Mouse (Mus musculus): ENCODE data around the gene Bax. TPM values are rescaled to one million over a fixed set of nuclear protein-coding genes. Genes with fewer than 3 reads are reported as not detected.

Bax gene
- total and polyA plus RNA-seq, 3 experiments, result 105 to 778 (median 205) TPM

DNA sequence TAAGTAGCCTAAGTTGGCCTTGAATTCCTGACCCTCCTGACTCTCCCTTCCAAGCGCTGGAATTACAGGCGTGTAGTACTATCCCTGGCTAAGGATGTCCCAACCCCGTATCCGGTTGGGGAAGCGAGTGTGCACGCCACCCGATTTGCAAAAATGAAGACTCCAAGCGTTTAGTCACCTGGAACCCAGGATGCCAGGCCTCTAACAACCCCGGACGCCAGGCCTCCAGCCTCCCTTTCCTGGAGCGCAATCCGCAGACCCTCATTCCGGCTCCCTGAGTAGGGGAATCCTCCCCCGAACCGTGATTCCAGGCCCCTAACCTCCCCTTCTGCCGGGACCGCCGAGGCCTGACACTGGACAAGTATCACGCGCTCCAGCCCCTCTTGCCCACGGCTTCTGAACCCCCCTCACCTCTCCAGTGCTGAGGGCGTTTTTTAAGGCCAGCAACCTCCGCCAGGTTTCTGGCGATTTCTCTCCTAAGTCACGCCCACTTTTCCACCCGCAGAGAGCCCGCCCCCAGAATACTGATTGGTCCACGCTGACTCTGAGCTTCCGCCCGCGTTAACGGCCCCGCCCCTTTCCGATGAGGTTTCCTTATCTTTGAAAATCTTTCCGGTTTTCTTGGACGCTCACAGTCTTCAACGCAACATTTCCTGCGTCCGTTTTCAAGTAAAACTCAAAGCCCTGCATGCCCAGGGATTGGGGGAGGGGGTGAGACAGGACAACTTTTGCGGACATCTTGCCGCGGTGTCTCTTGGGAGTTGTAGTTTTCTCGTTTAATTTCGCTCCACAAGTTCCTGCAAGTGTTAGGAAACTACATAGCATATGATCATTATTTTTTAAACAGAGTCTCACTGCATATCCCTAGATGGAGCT, 43.5 kb upstream of the Bax start, which contains the start of gene Nucb1:
Gene Nucb1 (minus strand): TSS at position 495 of the 876 bp plus-strand sequence.
- DNase-seq (ENCODE audit: low read depth, low spot score), result peak; percentile 98
- Histone ChIP-seq H3K36me3 (ENCODE audit: control insufficient read depth in 1 of 2, insufficient read depth in 2 of 2, low read length in 2 of 2) (peaks cover 5 to 16% of the 10 kb centered on the region in 2 experiments), H3K9ac (ENCODE audit: control insufficient read depth, low read depth, low read length, poor library complexity, severe bottlenecking) (peak within 1 kb of the TSS; percentile 86), H3K4me3 (ENCODE audit: control insufficient read depth in 1 of 2, insufficient read depth in 1 of 2, low read depth in 2 of 2, low read length in 2 of 2) (peak within 1 kb of the TSS; percentile 72 to 87), H3K9me3 (replicated peaks; ENCODE audit: insufficient read depth, low read length) (no peaks in the 10 kb centered on the region), H3K27ac (ENCODE audit: control insufficient read depth, low read depth, low read length) (peak within 1 kb of the TSS; percentile 95), H3K79me2 (ENCODE audit: control insufficient read depth, insufficient read depth, low read length, poor library complexity) (peaks cover 24% of the 10 kb centered on the region), H3K4me1 (ENCODE audit: control insufficient read depth in 1 of 2, insufficient read depth in 2 of 2, low read length in 2 of 2) (peaks cover 7 to 10% of the 10 kb centered on the region in 2 experiments), H3K27me3 (ENCODE audit: control insufficient read depth in 1 of 2, insufficient read depth in 2 of 2, low read length in 2 of 2) (no peaks in the 10 kb centered on the region)
- TF ChIP-seq NRF1 (IDR thresholded peaks at IDR 0.05; ENCODE audit: insufficient read depth, low read depth, low read length, poor library complexity, severe bottlenecking) (0 out of 2 replicates have a peak, but pooled peaks have one; percentile 27), NELFE (IDR thresholded peaks at IDR 0.05; ENCODE audit: low read depth, low read length) (peak; percentile 92), MEF2A (IDR thresholded peaks at IDR 0.05; ENCODE audit: extremely low read depth, insufficient replicate concordance, low read depth, low read length, poor library complexity, severe bottlenecking) (no peak), EP300 (IDR thresholded peaks at IDR 0.05; ENCODE audit: low read depth in 1 of 2, low read length in 2 of 2) (peak in 1 of 2 experiments; percentile 84; a peak in 3 of 4 replicates), MAFK (IDR thresholded peaks at IDR 0.05; ENCODE audit: borderline replicate concordance, low read depth, low read length) (no peak), CHD2 (IDR thresholded peaks at IDR 0.05; ENCODE audit: low read length) (peak; percentile 86), MYC (IDR thresholded peaks at IDR 0.05; ENCODE audit: low read depth, low read length) (no peak; the same call in 1 of the 2 replicates), UBTF (IDR thresholded peaks at IDR 0.05; ENCODE audit: borderline replicate concordance, insufficient read depth, low read depth, low read length) (no peak), RCOR1 (IDR thresholded peaks at IDR 0.05; ENCODE audit: low read depth, low read length) (0 out of 2 replicates have a peak, but pooled peaks have one; percentile 48), ZKSCAN1 (IDR thresholded peaks at IDR 0.05; ENCODE audit: low read depth, low read length) (no peak), ZMIZ1 (IDR thresholded peaks at IDR 0.05; ENCODE audit: low read depth, low read length) (peak; percentile 95), TBP (IDR thresholded peaks at IDR 0.05; ENCODE audit: low read depth, low read length) (peak; percentile 77; the same call in 1 of the 2 replicates), USF1 (IDR thresholded peaks at IDR 0.05; ENCODE audit: low read depth, low read length) (peak; percentile 27; the same call in 1 of the 2 replicates), JUND (IDR thresholded peaks at IDR 0.05; ENCODE audit: low read depth, low read length) (no peak), BHLHE40 (IDR thresholded peaks at IDR 0.05; ENCODE audit: borderline replicate concordance, low read depth, low read length) (peak; percentile 64), SMC3 (IDR thresholded peaks at IDR 0.05; ENCODE audit: low read depth, low read length) (no peak), TCF12 (IDR thresholded peaks at IDR 0.05; ENCODE audit: low read depth, low read length) (peak; percentile 33), ETS1 (IDR thresholded peaks at IDR 0.05; ENCODE audit: low read depth, low read length) (peak; percentile 87), ZNF384 (IDR thresholded peaks at IDR 0.05; ENCODE audit: low read depth, low read length) (no peak), POLR2A (IDR thresholded peaks at IDR 0.05; ENCODE audit: control insufficient read depth in 1 of 2, insufficient read depth in 1 of 2, low read depth in 1 of 2, low read length in 2 of 2, poor library complexity in 1 of 2) (peak; percentile 80 to 94), GATA1 (IDR thresholded peaks at IDR 0.05; ENCODE audit: low read depth, low read length) (peak; percentile 86), SIN3A (IDR thresholded peaks at IDR 0.05; ENCODE audit: low read length) (peak; percentile 98), E2F4 (IDR thresholded peaks at IDR 0.05; ENCODE audit: borderline replicate concordance, low read depth, low read length) (peak; percentile 75; the same call in 1 of the 2 replicates), ELF1 (IDR thresholded peaks at IDR 0.05; ENCODE audit: low read depth, low read length) (peak; percentile 82), MAX (IDR thresholded peaks at IDR 0.05; ENCODE audit: low read length) (no peak), CTCF (IDR thresholded peaks at IDR 0.05 in 2 of 3, conservative IDR thresholded peaks at IDR 0.05 in 1 of 3; ENCODE audit: control insufficient read depth in 1 of 3, insufficient read depth in 1 of 3, low read depth in 2 of 3, low read length in 3 of 3, poor library complexity in 1 of 3, severe bottlenecking in 1 of 3) (peak in 1 of 3 experiments; percentile 12; a peak in 1 of 6 replicates), MYB (IDR thresholded peaks at IDR 0.05; ENCODE audit: low read depth, low read length) (0 out of 2 replicates have a peak, but pooled peaks have one; percentile 52), TAL1 (IDR thresholded peaks at IDR 0.05; ENCODE audit: low read length) (no peak), POLR2AphosphoS2 (IDR thresholded peaks at IDR 0.05; ENCODE audit: low read length) (peak; percentile 86; the same call in 1 of the 2 replicates), CHD1 (IDR thresholded peaks at IDR 0.05; ENCODE audit: low read depth, low read length) (no peak; the same call in 1 of the 2 replicates), MXI1 (IDR thresholded peaks at IDR 0.05; ENCODE audit: low read depth, low read length) (peak; percentile 75), RAD21 (IDR thresholded peaks at IDR 0.05; ENCODE audit: low read depth, low read length) (no peak), GABPA (IDR thresholded peaks at IDR 0.05; ENCODE audit: low read depth, low read length) (no peak), USF2 (IDR thresholded peaks at IDR 0.05; ENCODE audit: borderline replicate concordance in 1 of 2, insufficient read depth in 1 of 2, low read depth in 1 of 2, low read length in 2 of 2) (no peak), HCFC1 (IDR thresholded peaks at IDR 0.05; ENCODE audit: low read depth, low read length) (peak; percentile 100)
